Mouse (Mus musculus) bone marrow macrophage, adult 2 months (primary cell): ENCODE data around the gene Ulk3.

Experiments used
- CTCF ChIP-seq: IDR thresholded peaks from 2 replicates; pipeline ENCODE4 v1.5.1; 2012; ENCODE audit warnings: low read depth, mild to moderate bottlenecking, low read length, moderate library complexity
- POLR2A ChIP-seq: IDR thresholded peaks from 2 replicates; pipeline ENCODE4 v1.6.1; 2012; ENCODE audit warnings: mild to moderate bottlenecking, low read depth, low read length, borderline replicate concordance

- TF ChIP-seq POLR2A (no peak), CTCF (no peak)
Observed at GRCm38 (mm10) chr9:57638651-57639459, 49.6 kb downstream of the Ulk3 start.
